Mouse (Mus musculus): Measurements from ENCODE around the gene Dcaf8. TPM values are rescaled to one million over a fixed set of nuclear protein-coding genes. Genes with fewer than 3 reads are reported as not detected.
"Not testable (repeated sequence)": the region's sequence is repeated elsewhere in the genome, so short reads cannot be mapped to it uniquely, and the experiment has no call there.

The Dcaf8 gene
- total RNA-seq, 2 experiments from 2014 or later, result 85.4 to 90.5 TPM

DNA sequence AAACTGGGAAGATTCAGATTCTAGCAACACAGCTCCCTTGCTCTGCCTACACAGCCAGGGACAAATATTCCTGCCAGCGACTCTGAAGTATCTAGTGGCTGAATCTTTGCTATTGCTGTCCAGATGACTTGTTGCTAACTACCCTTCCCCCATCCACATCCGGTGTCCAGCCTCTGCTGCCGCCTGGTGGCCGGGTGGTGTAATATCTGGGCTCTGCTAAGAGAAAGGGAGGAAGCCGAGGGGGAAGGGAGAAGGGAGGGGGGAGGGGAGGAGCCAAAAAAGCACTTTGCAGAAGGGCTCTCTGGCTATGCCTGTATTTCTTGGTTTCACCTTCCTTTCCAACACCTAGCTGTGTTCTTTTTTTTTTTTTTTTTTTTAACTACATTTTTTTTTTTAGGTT is 69.3 kb downstream of the Dcaf8 start:
- DNase-seq (ENCODE audit: low spot score in 2 of 2), result peak; percentile 97

- DNase-seq (ENCODE audit: low spot score in 2 of 2), result no peak
Observed at GRCm38 (mm10) chr1:172218164-172218910, 70.5 kb downstream of the Dcaf8 start.

DNA sequence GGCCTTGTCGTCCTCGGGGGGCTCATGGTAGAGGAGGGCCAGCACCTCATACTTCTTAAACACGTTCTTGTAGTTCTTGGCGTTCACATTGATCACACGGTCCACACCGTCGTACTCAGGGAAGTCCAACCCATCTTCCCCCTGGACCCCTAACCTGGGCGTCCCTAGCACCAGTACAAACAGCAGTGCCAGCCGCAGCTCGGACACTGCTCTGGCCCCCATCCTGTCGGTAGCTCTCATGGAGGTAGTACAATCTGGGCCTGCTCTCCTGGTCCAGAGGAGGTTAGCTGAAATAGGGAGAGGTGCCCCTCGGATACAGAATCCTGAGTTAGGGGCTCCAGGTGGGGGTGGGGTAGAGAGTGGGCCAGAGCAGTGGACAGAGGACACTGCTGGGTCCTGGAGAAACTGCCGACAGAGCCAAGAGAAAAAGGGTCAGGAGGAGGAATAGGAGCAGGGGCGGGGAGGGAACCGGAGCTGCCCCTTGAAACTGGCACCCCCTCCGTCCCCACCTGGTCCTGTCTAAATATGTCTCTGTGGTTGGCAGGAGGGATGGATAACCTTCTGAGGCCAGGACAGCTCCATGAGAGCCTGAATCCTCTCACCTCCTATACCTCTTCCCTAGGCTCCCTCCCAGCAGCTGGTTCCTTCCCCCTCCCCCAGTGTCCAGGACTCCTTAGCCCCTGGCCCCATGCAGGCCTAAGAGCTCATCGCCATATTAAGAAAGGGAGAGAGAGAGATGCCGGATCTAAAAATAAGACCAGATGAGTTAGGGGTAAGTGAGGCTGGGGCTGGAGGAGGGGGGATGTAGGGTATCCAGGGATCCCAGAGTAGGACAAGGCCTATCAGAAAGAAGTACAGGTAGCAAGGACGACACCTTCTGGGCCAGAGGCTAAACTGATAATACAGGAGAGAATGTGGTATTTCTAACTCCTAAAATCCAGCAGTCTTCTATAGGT is 71.8 kb downstream of the Dcaf8 start, which contains the start of gene Casq1:
Casq1 (minus strand) TSS at position 418 of the 956 bp plus-strand sequence.
- DNase-seq (ENCODE audit: low spot score in 2 of 2), result no peak

GRCm38 (mm10) chr1:172220414-172220813 is 72.5 kb downstream of the Dcaf8 start:
- peak in 1 of 2 experiments; percentile 52 for DNase-seq (ENCODE audit: low spot score in 2 of 2)

DNA sequence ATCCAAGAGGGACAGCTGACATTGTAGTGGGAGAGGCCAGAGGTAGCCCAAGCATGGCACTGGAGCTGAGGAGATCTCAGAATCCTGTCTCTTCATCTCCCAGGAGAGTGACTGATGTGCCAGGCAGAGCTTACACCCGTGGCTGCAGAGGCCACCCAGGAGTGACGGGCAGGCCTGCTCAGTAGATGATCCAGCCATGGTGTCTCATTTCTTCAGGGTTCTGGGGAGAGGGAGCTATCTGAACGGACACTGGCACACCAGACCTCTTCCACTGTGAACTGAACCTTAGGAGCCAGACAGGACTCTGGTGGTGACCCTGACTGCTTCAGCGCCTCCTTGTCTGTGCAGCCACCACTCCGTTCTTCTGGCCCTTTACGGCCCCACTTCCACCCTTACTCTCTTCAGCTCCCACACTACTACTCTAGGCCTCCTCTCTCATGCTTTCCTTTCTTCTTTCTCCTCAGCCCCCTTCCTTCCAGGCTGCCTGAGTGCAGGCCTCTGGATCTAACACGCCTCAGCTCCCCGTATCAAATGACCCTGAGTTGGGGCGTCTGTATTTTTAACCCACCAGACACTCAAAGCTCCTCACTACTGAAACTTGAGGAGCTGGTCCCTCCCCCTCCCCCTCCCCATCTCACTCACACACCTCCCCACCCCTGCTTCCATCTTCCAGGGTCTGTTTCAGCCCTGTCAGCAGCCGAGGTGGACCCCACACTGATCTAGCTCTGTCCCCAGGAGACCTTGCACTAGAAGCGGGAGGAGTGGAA is 73.6 kb downstream of the Dcaf8 start:
- DNase-seq (ENCODE audit: low spot score in 2 of 2), result no peak

DNA sequence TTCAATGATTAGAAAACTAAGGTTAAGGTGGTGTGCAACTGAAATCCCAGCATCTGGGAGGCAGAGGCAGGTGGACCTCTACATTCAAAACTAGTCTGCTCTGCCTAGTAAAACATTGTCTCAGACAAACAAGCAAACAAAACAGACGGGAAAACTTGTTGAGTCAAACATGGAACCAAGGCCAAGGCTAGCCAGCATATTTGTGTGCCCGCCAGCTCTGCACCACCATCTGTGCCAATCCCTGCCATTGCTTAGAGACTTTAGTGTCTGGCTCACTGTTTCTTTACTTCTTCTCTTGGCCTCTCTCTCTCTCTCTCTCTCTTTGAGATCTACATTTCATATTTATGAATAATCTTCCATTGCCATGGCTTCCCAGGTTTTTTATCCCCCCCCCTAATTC is 80.3 kb downstream of the Dcaf8 start:
- DNase-seq (ENCODE audit: low spot score in 2 of 2), result no peak

DNA sequence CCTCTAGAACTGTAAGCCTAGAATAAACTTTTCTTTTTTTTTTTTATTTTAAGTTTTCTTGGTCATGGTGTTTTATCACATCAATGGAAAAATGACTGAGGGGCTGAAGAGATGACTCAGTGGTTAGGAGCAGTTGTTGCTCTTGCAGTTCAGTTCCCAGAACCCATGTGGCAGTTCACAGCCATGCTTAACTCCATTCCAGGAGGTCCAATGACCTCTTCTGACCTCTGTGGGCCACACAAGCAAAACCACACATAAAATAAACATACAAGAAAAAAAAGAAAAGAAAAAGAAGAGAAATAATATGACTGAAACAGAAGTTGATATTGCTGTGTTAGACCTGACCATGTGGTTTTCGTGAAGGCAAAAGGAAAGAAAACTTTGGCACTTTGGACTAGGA is 81.3 kb downstream of the Dcaf8 start:
- DNase-seq (ENCODE audit: low spot score in 2 of 2), result no peak

GRCm38 (mm10) chr1:172240945-172241708 is 93.2 kb downstream of the Dcaf8 start:
- no peak for DNase-seq (ENCODE audit: low spot score in 2 of 2)

DNA sequence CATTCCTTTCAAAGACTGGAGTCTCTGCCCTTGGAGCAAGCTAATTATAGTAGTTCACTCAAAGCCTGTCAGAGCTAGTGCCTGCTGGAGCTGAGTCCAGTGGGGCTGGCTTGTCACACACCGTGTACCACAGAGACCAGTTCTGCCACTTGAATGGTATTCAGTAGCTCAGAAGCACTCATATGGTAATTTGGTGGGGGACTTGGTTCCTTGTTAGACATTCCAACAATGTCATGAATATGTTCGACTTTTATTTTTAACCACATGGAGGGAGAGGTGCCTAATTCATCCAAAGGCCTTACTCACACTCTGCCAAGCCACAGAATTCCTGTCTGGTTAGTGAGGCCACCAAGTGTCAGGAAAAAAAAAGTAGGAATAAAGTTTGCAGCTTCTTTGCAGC is 94.5 kb downstream of the Dcaf8 start:
- peak in 1 of 2 experiments; percentile 29 for DNase-seq (ENCODE audit: low spot score in 2 of 2)

DNA sequence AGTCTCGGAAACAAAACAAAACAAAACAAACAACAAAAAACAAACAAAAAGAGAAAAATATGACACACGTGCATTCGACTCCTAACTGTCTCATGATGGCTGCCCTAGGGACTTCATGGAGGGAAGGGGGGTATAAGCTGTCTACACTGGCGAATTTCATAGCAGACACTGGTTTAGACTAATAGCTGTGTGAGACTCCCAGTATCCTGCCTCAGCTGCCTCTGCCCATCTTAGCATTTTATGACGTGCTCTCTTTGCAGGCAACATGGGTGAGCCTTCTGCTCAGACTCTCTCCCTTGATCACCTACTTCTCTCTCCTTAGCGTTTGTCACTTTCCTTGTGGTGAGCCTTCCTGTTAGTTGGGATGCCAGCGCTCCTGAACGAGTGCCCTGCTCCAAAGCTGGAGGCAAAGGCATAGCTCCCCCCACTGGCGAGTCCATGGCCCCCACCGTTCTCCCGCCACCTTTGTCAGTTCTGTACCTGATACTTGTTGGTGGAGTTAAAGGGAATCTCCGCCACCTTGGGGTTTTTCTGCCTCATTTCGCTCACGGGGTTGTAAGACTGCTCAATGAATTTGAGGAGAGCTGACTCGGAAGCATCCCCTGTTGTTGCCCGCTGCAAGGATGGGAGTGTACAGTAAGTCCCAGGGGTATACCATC is 95.8 kb downstream of the Dcaf8 start:
- DNase-seq (ENCODE audit: low spot score in 2 of 2), result peak in 1 of 2 experiments; percentile 33

- DNase-seq (ENCODE audit: low spot score in 2 of 2), result not testable (repeated sequence)
Observed at GRCm38 (mm10) chr1:172244645-172245044, 96.8 kb downstream of the Dcaf8 start.

Other genes with a start within 250 kb of the Dcaf8 start
- gene Slamf6, start 230.6 kb upstream of the Dcaf8 start, total RNA-seq (2021), result under 1 TPM in 1 of 2 experiments, not detected in 1; 0.27 TPM
- gene Vangl2, start 119.6 kb upstream of the Dcaf8 start, total RNA-seq (2021), result 10 to 100 TPM; 32.3 to 33.0 TPM
- 1 to 10 TPM; 1.8 TPM for gene Nhlh1, start 90.5 kb upstream of the Dcaf8 start, total RNA-seq (2021)
- 100 to 1,000 TPM; 165 TPM for gene Copa, start 65.6 kb upstream of the Dcaf8 start, total RNA-seq (2021)
- gene Ncstn, start 65.3 kb upstream of the Dcaf8 start, total RNA-seq (2021), result 10 to 100 TPM; 72.0 to 79.4 TPM
- 100 to 1,000 TPM; 105 to 106 TPM for gene Pex19, start 21.3 kb upstream of the Dcaf8 start, total RNA-seq (2021)
- gene Pea15a, start 58.7 kb downstream of the Dcaf8 start, total RNA-seq (2021), result 100 to 1,000 TPM; 351 to 392 TPM
- 1 to 10 TPM; 1.2 to 1.6 TPM for gene Casq1, start 71.8 kb downstream of the Dcaf8 start, total RNA-seq (2021)
- gene Atp1a4, start 110.3 kb downstream of the Dcaf8 start, total RNA-seq (2021), result not detected
- gene Igsf8, start 113.6 kb downstream of the Dcaf8 start, total RNA-seq (2021), result 100 to 1,000 TPM; 178 to 204 TPM
- 100 to 1,000 TPM; 472 TPM for gene Atp1a2, start 150.0 kb downstream of the Dcaf8 start, total RNA-seq (2021)
- 10 to 100 TPM; 38.4 to 46.7 TPM for gene Kcnj9, start 181.2 kb downstream of the Dcaf8 start, total RNA-seq (2021)
- gene Kcnj10, start 193.1 kb downstream of the Dcaf8 start, total RNA-seq (2021), result 10 to 100 TPM; 70.7 to 73.5 TPM
- gene Pigm, start 228.5 kb downstream of the Dcaf8 start, total RNA-seq (2021), result 10 to 100 TPM; 10.2 to 10.8 TPM

Data from layer of hippocampus, postnatal 10 days (tissue).